Mouse (Mus musculus): ENCODE measurements at regions not wholly inside any gene's neighbourhood (a gene's known extent, or its start where the extent isn't known, plus 50 kb on each side); places are given as distances from the start of the nearest gene placed in this dataset.
"Not testable (repeated sequence)": the region's sequence is repeated elsewhere in the genome, so short reads cannot be mapped to it uniquely, and the experiment has no call there.

- Histone ChIP-seq H3K4me1 (ENCODE audit: control insufficient read depth, insufficient read depth, low read length) (no peaks in the 10 kb centered on the region), H3K36me3 (ENCODE audit: control insufficient read depth, insufficient read depth, low read length, poor library complexity, severe bottlenecking) (no peaks in the 10 kb centered on the region), H3K27ac (ENCODE audit: insufficient read depth, low read length) (no peak overlapping the region), H3K9me3 (replicated peaks; ENCODE audit: control insufficient read depth, insufficient read depth, low read length, poor library complexity, severe bottlenecking) (no peaks in the 10 kb centered on the region), H3K27me3 (ENCODE audit: control insufficient read depth, insufficient read depth, low read length, poor library complexity, severe bottlenecking) (no peaks in the 10 kb centered on the region; the same call in 1 of the 2 replicates), H3K4me3 (ENCODE audit: low read depth, low read length) (no peak overlapping the region), H3K9ac (ENCODE audit: low read depth, poor library complexity, severe bottlenecking) (no peak overlapping the region)
- TF ChIP-seq POLR2A (IDR thresholded peaks at IDR 0.05; ENCODE audit: insufficient read depth, low read length) = no peak
- TF ChIP-seq EP300 (IDR thresholded peaks at IDR 0.05; ENCODE audit: insufficient read depth, low read depth, low read length) = no peak
- no peak for TF ChIP-seq CTCF (IDR thresholded peaks at IDR 0.05; ENCODE audit: low read depth, low read length)
Observed at GRCm38 (mm10) chr13:79654115-79654514, 1229.1 kb upstream of the Arrdc3 start.

DNA sequence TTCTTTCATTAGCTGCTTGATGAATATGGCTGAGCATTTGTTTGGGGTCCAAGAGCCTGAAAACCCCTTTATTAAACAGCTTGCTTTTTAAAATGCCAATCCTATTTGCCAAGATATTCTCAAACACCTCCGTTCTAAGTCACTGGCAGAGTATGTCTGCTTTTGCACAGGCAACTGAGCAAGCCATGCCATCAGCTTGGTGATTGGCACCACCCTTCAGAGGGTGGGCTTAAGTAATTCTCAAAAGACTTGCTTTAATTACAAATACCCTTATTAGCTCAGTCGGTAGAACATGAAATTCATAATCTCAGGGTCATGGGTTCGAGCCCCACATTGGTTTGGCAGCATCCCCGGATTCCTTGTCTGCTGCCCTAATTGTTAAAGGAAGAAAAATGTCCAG, 1228.5 kb upstream of the Arrdc3 start:
- no peak overlapping the region for H3K9ac ChIP-seq (ENCODE audit: low read depth, poor library complexity, severe bottlenecking)
- H3K36me3 ChIP-seq (ENCODE audit: control insufficient read depth, insufficient read depth, low read length, poor library complexity, severe bottlenecking) = no peaks in the 10 kb centered on the region
- no peaks in the 10 kb centered on the region for H3K4me1 ChIP-seq (ENCODE audit: control insufficient read depth, insufficient read depth, low read length)
- TF ChIP-seq POLR2A (IDR thresholded peaks at IDR 0.05; ENCODE audit: insufficient read depth, low read length) (no peak), EP300 (IDR thresholded peaks at IDR 0.05; ENCODE audit: insufficient read depth, low read depth, low read length) (no peak), CTCF (IDR thresholded peaks at IDR 0.05; ENCODE audit: low read depth, low read length) (no peak)
- H3K27me3 ChIP-seq (ENCODE audit: control insufficient read depth, insufficient read depth, low read length, poor library complexity, severe bottlenecking) = no peaks in the 10 kb centered on the region; the same call in 1 of the 2 replicates
- H3K9me3 ChIP-seq (replicated peaks; ENCODE audit: control insufficient read depth, insufficient read depth, low read length, poor library complexity, severe bottlenecking) = no peaks in the 10 kb centered on the region
- no peak overlapping the region for H3K27ac ChIP-seq (ENCODE audit: insufficient read depth, low read length)
- H3K4me3 ChIP-seq (ENCODE audit: low read depth, low read length) = no peak overlapping the region

- H3K9me3 ChIP-seq (replicated peaks; ENCODE audit: control insufficient read depth, insufficient read depth, low read length, poor library complexity, severe bottlenecking); H3K4me3 ChIP-seq (ENCODE audit: low read depth, low read length): not testable (repeated sequence)
Observed at GRCm38 (mm10) chr13:79668796-79669195, 1214.4 kb upstream of the Arrdc3 start.

DNA sequence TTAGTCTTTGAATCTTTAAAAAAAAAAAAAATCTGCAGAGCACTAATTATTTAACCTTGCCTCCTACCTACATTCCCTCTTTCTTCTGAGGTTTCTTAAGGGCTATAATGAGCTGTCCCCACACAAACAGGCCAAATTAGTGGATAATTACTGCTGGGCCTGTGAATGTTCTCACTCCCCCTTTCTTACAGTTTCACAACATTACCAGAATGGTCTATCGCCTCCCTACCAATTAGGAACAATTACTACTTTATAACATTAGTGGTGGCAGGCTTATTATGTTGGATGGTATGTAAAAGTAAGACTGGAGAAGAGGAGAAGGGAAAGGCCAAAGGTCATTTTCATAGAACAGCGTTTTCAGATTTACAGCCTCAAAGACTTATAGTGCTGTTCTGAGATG, 1209.8 kb upstream of the Arrdc3 start:
- Histone ChIP-seq H3K4me3 (ENCODE audit: low read depth, low read length) (no peak overlapping the region), H3K27me3 (ENCODE audit: control insufficient read depth, insufficient read depth, low read length, poor library complexity, severe bottlenecking) (no peaks in the 10 kb centered on the region), H3K9ac (ENCODE audit: low read depth, poor library complexity, severe bottlenecking) (no peak overlapping the region), H3K36me3 (ENCODE audit: control insufficient read depth, insufficient read depth, low read length, poor library complexity, severe bottlenecking) (no peaks in the 10 kb centered on the region), H3K27ac (ENCODE audit: insufficient read depth, low read length) (no peak overlapping the region), H3K9me3 (replicated peaks; ENCODE audit: control insufficient read depth, insufficient read depth, low read length, poor library complexity, severe bottlenecking) (no peaks in the 10 kb centered on the region; the same call in 1 of the 2 replicates), H3K4me1 (ENCODE audit: control insufficient read depth, insufficient read depth, low read length) (no peaks in the 10 kb centered on the region)
- TF ChIP-seq POLR2A (IDR thresholded peaks at IDR 0.05; ENCODE audit: insufficient read depth, low read length) = no peak
- TF ChIP-seq CTCF (IDR thresholded peaks at IDR 0.05; ENCODE audit: low read depth, low read length) = no peak
- TF ChIP-seq EP300 (IDR thresholded peaks at IDR 0.05; ENCODE audit: insufficient read depth, low read depth, low read length) = no peak

More at GRCm38 (mm10) chr13:79668796-79669195, 1214.4 kb upstream of the Arrdc3 start:
- H3K27ac ChIP-seq (ENCODE audit: insufficient read depth, low read length) = 0 out of 2 replicates have a peak overlapping the region, but pooled peaks have one; percentile 19
- H3K4me1 ChIP-seq (ENCODE audit: control insufficient read depth, insufficient read depth, low read length); H3K9ac ChIP-seq (ENCODE audit: low read depth, poor library complexity, severe bottlenecking); H3K27me3 ChIP-seq (ENCODE audit: control insufficient read depth, insufficient read depth, low read length, poor library complexity, severe bottlenecking); H3K36me3 ChIP-seq (ENCODE audit: control insufficient read depth, insufficient read depth, low read length, poor library complexity, severe bottlenecking): not testable (repeated sequence)

DNA sequence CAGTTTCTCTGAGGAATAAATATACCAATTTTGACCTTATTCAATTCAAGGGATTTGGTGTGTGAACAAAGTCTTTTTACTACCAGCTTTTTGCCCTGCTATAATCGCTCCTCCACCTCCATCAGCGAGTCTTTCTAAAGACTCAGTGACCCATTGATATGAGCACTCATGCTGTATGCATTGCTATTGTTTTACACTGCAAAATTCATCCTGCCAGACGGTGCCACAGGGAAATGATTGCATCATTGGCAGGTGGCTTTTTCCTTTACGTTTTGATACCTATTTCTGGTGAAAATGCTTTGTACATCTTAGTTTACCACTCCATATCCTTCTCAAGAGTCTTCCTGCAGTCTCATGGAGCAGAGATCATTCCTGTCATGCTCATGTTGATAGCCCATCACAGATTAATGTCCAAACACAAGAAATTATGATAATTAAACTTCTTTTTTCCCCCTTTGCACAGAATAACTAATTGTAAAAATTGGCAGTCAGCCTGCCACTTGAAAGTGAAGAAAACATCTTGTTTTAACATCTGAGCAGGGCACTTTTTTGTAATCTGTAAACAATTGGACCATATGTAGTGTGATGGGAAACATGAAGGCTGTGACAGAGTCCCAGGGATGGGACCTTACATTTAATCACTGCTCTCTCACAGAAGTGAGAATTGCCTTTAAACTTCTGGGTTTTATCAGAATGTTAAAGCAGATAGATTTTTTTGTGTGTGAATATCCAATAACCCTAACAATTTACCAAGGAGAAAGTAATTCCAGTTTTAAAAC, 1185.1 kb upstream of the Arrdc3 start:
- H3K4me3 ChIP-seq (ENCODE audit: low read depth, low read length) = no peak overlapping the region
- no peaks in the 10 kb centered on the region for H3K4me1 ChIP-seq (ENCODE audit: control insufficient read depth, insufficient read depth, low read length)
- H3K36me3 ChIP-seq (ENCODE audit: control insufficient read depth, insufficient read depth, low read length, poor library complexity, severe bottlenecking) = no peaks in the 10 kb centered on the region
- no peak for TF ChIP-seq POLR2A (IDR thresholded peaks at IDR 0.05; ENCODE audit: insufficient read depth, low read length)
- TF ChIP-seq EP300 (IDR thresholded peaks at IDR 0.05; ENCODE audit: insufficient read depth, low read depth, low read length) = no peak
- H3K27me3 ChIP-seq (ENCODE audit: control insufficient read depth, insufficient read depth, low read length, poor library complexity, severe bottlenecking) = no peaks in the 10 kb centered on the region
- no peaks in the 10 kb centered on the region for H3K9me3 ChIP-seq (replicated peaks; ENCODE audit: control insufficient read depth, insufficient read depth, low read length, poor library complexity, severe bottlenecking)
- H3K9ac ChIP-seq (ENCODE audit: low read depth, poor library complexity, severe bottlenecking) = no peak overlapping the region
- no peak overlapping the region for H3K27ac ChIP-seq (ENCODE audit: insufficient read depth, low read length)

DNA sequence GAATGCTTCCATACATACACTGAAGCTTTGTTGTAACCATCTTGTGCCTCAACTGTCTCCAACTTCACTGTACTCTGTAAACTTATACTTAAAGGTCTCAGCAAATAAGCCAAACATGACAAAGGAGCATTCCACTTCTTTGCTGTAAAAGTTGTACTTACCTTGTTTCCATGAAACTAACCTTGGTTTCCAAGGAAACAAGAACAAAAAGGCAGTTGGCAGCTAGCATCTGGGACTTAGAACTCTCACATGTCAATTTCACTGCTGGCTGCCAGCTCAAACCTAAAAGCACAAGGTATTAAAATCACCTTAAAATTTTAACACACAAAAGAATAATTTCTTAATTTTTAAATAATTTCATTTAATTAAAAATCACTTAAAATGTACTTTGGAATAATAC, 1183.7 kb upstream of the Arrdc3 start:
- Histone ChIP-seq H3K9ac (ENCODE audit: low read depth, poor library complexity, severe bottlenecking) (no peak overlapping the region), H3K9me3 (replicated peaks; ENCODE audit: control insufficient read depth, insufficient read depth, low read length, poor library complexity, severe bottlenecking) (no peaks in the 10 kb centered on the region), H3K36me3 (ENCODE audit: control insufficient read depth, insufficient read depth, low read length, poor library complexity, severe bottlenecking) (no peaks in the 10 kb centered on the region), H3K27me3 (ENCODE audit: control insufficient read depth, insufficient read depth, low read length, poor library complexity, severe bottlenecking) (no peaks in the 10 kb centered on the region), H3K4me3 (ENCODE audit: low read depth, low read length) (no peak overlapping the region), H3K27ac (ENCODE audit: insufficient read depth, low read length) (no peak overlapping the region), H3K4me1 (ENCODE audit: control insufficient read depth, insufficient read depth, low read length) (no peaks in the 10 kb centered on the region)
- no peak for TF ChIP-seq CTCF (IDR thresholded peaks at IDR 0.05; ENCODE audit: low read depth, low read length)
- TF ChIP-seq EP300 (IDR thresholded peaks at IDR 0.05; ENCODE audit: insufficient read depth, low read depth, low read length) = no peak
- no peak for TF ChIP-seq POLR2A (IDR thresholded peaks at IDR 0.05; ENCODE audit: insufficient read depth, low read length)

Data from ES-Bruce4 (cell line).